ENCODE assay signal across 15 mouse cellular contexts in genomic region chr16:78261520-78261919, GRCm38 (mm10). TPM values are rescaled to one million over a fixed set of nuclear protein-coding genes. Genes with fewer than 3 reads are reported as not detected.
"Had no signal": no experiment of that assay in that cellular context is flagged by ENCODE, and none has a peak within 500 bp of the region (broad histone marks: within the 10 kb centered on the region; RNA-seq: fewer than 3 reads in every experiment).

No protein-coding gene starts in this region.

- H3K36me3 ChIP-seq: limb, embryonic 13.5 days; liver, embryonic 12.5 days; midbrain, embryonic 10.5 days; midbrain, embryonic 15.5 days; neural tube, embryonic 12.5 days had no signal

- H3K27ac ChIP-seq: kidney, postnatal 0 days; layer of hippocampus, adult 2 months; limb, embryonic 13.5 days; liver, embryonic 12.5 days; macrophage; midbrain, embryonic 10.5 days; midbrain, embryonic 15.5 days; neural tube, embryonic 12.5 days had no signal

- H3K27me3 ChIP-seq: limb, embryonic 13.5 days; liver, embryonic 12.5 days; midbrain, embryonic 15.5 days; neural tube, embryonic 12.5 days had no signal

- H3K4me2 ChIP-seq: limb, embryonic 13.5 days; liver, embryonic 12.5 days; lung, embryonic 14.5 days; midbrain, embryonic 15.5 days; neural tube, embryonic 12.5 days had no signal

- H3K4me3 ChIP-seq: layer of hippocampus, adult 2 months; limb, embryonic 13.5 days; liver, embryonic 12.5 days; midbrain, embryonic 10.5 days; midbrain, embryonic 15.5 days; neural tube, embryonic 12.5 days had no signal

- H3K9ac ChIP-seq: limb, embryonic 13.5 days; liver, embryonic 12.5 days; lung, embryonic 14.5 days; midbrain, embryonic 15.5 days; neural tube, embryonic 12.5 days had no signal

- H3K9me3 ChIP-seq: limb, embryonic 13.5 days; liver, embryonic 12.5 days; midbrain, embryonic 10.5 days; midbrain, embryonic 15.5 days; neural tube, embryonic 12.5 days had no signal

- ATAC-seq: liver, embryonic 12.5 days; midbrain, embryonic 15.5 days had no signal

- DNase-seq: kidney, adult 8-10 months; kidney, postnatal 4 days; left cerebral cortex, postnatal 4 days; lung, embryonic 14.5 days; lung, postnatal 14 days; right cerebral cortex, postnatal 14 days; thymus, postnatal 4 days had no signal

RNA-seq across cellular contexts. Expression of gene Cxadr, which starts 39.8 kb away (rescaled TPM):
- polyA plus RNA-seq: macrophage had no signal
